Mouse (Mus musculus): Measurements from ENCODE around the gene Tmem216. TPM values are rescaled to one million over a fixed set of nuclear protein-coding genes. Genes with fewer than 3 reads are reported as not detected.

Gene Tmem216
- total RNA-seq, 2 experiments from 2014 or later: 5.8 to 6.2 TPM

Other genes with a start within 250 kb of the Tmem216 start
- gene Syt7, start 167.1 kb downstream of the Tmem216 start, total RNA-seq (2021): 10 to 100 TPM; 40.8 to 44.7 TPM
- 1 to 10 TPM; 3.3 to 4.7 TPM for gene Lrrc10b, start 98.8 kb downstream of the Tmem216 start, total RNA-seq (2021)
- under 1 TPM; 0.52 to 0.77 TPM for gene Ppp1r32, start 73.3 kb downstream of the Tmem216 start, total RNA-seq (2021)
- gene Cpsf7, start 31.0 kb downstream of the Tmem216 start, total RNA-seq (2021): 10 to 100 TPM; 50.0 to 52.9 TPM
- 10 to 100 TPM; 54.2 to 56.5 TPM for gene Sdhaf2, start 30.1 kb downstream of the Tmem216 start, total RNA-seq (2021)
- 10 to 100 TPM in 1 of 2 experiments, 1 to 10 TPM in 1; 8.1 to 11.3 TPM for gene Cyb561a3, start 20.9 kb upstream of the Tmem216 start, total RNA-seq (2021)
- 1 to 10 TPM; 6.1 to 7.7 TPM for gene Tmem138, start 21.1 kb upstream of the Tmem216 start, total RNA-seq (2021)
- 100 to 1,000 TPM; 269 to 282 TPM for gene Ddb1, start 49.1 kb upstream of the Tmem216 start, total RNA-seq (2021)
- 10 to 100 TPM; 13.3 to 13.6 TPM for gene Tkfc, start 49.4 kb upstream of the Tmem216 start, total RNA-seq (2021)
- under 1 TPM; 0.38 to 0.47 TPM for gene Vwce, start 78.0 kb upstream of the Tmem216 start, total RNA-seq (2021)
- gene Pga5, start 121.8 kb upstream of the Tmem216 start, total RNA-seq (2021): not detected
- 10 to 100 TPM; 26.1 to 27.9 TPM for gene Vps37c, start 132.5 kb upstream of the Tmem216 start, total RNA-seq (2021)
- gene Cd5, start 182.8 kb upstream of the Tmem216 start, total RNA-seq (2021): under 1 TPM; 0.34 to 0.95 TPM